Mouse (Mus musculus) hindbrain, embryonic 13.5 days (tissue): Measurements from ENCODE around the gene Hist1h3f. TPM values are rescaled to one million over a fixed set of nuclear protein-coding genes. Genes with fewer than 3 reads are reported as not detected.

Experiments used
- ATAC-seq: fragments of 200-750 bp; cut with Nextera tagmentation; 2 replicates; pipeline ENCODE4 v1.8.0; 2017; ENCODE audit warnings: moderate TSS enrichment; ENCODE audit not compliant: low FRiP score
- H3K27ac ChIP-seq: fragments of 300-500 bp; sonication (generic); 2 replicates; pipeline ENCODE4 v1.5.1; 2015; ENCODE audit warnings: inconsistent platforms, mild to moderate bottlenecking, moderate library complexity
- H3K27me3 ChIP-seq: fragments of 300-500 bp; sonication (generic); 2 replicates; pipeline ENCODE4 v1.6.1; 2015; ENCODE audit warnings: mild to moderate bottlenecking, inconsistent platforms
- H3K36me3 ChIP-seq: fragments of 300-500 bp; sonication (generic); 2 replicates; pipeline ENCODE4 v1.6.1; 2015; ENCODE audit warnings: mild to moderate bottlenecking, inconsistent platforms
- H3K4me1 ChIP-seq: fragments of 300-500 bp; sonication (generic); replicated peaks from 2 replicates; pipeline ENCODE4 v1.6.1; 2015; ENCODE audit warnings: inconsistent platforms
- H3K4me2 ChIP-seq: fragments of 300-500 bp; sonication (generic); 2 replicates; pipeline ENCODE4 v1.6.1; 2015; ENCODE audit warnings: inconsistent platforms, mild to moderate bottlenecking, moderate library complexity
- H3K4me3 ChIP-seq: fragments of 300-500 bp; sonication (generic); 2 replicates; pipeline ENCODE4 v1.5.1; 2015; ENCODE audit warnings: mild to moderate bottlenecking, inconsistent platforms
- H3K9ac ChIP-seq: fragments of 300-500 bp; sonication (generic); 2 replicates; pipeline ENCODE4 v1.6.1; 2015; ENCODE audit warnings: mild to moderate bottlenecking, inconsistent platforms
- H3K9me3 ChIP-seq: fragments of 300-500 bp; sonication (generic); 2 replicates; pipeline ENCODE4 v1.6.1; 2016; ENCODE audit warnings: inconsistent platforms
- WGBS: fragments of 180-500 bp; shearing (Covaris S2); methylation state at CpG from one replicate; pipeline ENCODE4 v1.1.7; 2015; 5-methylcytosine and 5-hydroxymethylcytosine counted together
- polyA plus RNA-seq: library from polyadenylated mRNA; unstranded; fragments of >200 nt; fragmentation: Nextera tagmentation; extraction: Ambion mirVana; gene quantifications from 2 replicates; pipeline ENCODE4 v1.2.1, GENCODE M21; 2015

Hist1h3f gene
- polyA plus RNA-seq, 1 experiment from 2014 or later: 0.38 TPM

DNA sequence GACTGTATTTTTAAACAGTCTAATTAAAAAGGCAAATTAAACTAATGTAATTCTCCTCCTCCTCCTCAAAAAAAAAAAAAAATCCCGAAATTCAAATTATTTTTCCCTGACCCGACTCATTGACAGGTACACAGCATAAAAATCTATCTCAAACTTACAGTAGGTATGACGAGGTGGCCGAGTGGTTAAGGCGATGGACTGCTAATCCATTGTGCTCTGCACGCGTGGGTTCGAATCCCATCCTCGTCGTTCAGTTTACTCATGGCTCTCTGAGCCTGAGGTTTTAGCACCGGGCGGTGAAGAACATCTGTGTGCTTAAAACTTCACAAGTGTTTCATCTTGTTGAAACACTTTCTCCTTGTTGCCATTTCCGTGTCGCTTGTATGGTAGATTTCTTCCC is 22.1 kb upstream of the Hist1h3f start:
- Histone ChIP-seq H3K27ac (no peak overlapping the region), H3K4me3 (0 out of 2 replicates have a peak overlapping the region, but pooled peaks have one; percentile 2), H3K4me1 (peaks cover 11% of the 10 kb centered on the region), H3K4me2 (peak overlapping the region; percentile 15), H3K9me3 (no peaks in the 10 kb centered on the region), H3K36me3 (no peaks in the 10 kb centered on the region), H3K9ac (no peak overlapping the region), H3K27me3 (no peaks in the 10 kb centered on the region)
- ATAC-seq: no peak
- 1% methylated on average over 14 of the region's 14 CpGs for WGBS

DNA sequence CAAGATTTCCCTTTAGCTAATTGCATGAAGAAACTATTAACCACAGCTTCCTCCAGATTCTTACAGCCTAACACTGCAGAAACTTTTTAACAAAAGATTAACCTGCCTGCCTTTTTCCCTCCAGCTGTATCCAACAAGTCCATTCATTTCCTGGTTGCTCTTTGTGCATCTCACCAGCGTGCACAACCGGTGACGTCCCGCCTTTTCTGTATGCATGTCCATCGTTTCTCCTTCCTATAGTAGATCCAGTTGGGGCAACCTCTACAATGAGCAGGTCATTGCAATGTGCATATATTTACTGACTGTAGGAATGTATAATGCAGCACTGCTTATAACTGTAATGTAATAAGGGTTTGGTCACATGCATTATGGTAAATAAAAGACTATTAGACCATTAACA is 19.9 kb upstream of the Hist1h3f start:
- Histone ChIP-seq H3K27ac (no peak overlapping the region), H3K9me3 (no peaks in the 10 kb centered on the region), H3K36me3 (no peaks in the 10 kb centered on the region), H3K4me2 (no peak overlapping the region), H3K27me3 (no peaks in the 10 kb centered on the region), H3K4me3 (no peak overlapping the region), H3K9ac (no peak overlapping the region), H3K4me1 (peaks cover 18% of the 10 kb centered on the region)
- WGBS: 38% methylated on average over 5 of the region's 5 CpGs
- no peak for ATAC-seq

DNA sequence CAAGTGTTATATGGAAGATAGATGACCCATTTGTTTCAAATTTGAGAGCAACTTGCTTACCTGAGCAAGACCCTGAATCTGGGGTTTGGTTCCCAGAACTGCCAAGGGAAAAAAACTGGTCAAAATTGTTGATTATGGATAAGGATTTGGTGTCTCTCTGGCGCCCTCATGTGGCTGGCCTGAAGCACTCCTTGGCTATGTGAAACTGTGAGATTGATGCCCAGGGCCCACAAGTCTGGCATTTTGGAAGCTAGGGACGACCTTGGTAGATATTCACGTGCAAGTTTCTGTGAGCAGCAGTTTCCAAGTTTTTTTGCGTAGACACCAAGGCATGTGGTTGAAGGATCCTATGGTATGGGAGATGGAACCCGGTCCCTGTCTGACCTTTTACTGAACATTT is 19.2 kb upstream of the Hist1h3f start:
- Histone ChIP-seq H3K4me3 (no peak overlapping the region), H3K9me3 (no peaks in the 10 kb centered on the region), H3K4me1 (peaks cover 18% of the 10 kb centered on the region), H3K4me2 (no peak overlapping the region), H3K36me3 (no peaks in the 10 kb centered on the region), H3K9ac (no peak overlapping the region), H3K27ac (no peak overlapping the region), H3K27me3 (no peaks in the 10 kb centered on the region)
- WGBS: 8% methylated on average over 5 of the region's 5 CpGs
- peak; percentile 47; the same call in 1 of the 2 replicates for ATAC-seq

DNA sequence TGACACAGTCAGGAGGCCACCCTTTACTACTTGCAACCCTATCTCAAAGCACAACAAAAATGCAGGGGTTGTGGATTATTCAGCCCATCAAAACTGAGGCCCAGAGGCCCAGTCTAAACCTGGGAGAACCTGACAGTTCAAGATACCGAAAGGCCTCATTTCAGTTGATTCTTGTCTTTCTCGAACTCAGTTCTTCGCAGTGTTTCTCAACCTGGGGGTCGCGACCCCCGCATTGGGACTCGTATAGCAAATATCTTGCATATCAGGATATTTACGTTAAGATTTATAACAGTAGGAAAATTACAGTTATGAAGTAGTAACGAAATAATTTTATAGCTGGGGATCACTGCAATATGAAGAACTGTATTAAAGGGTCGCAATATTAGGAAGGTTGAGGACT is 18.0 kb upstream of the Hist1h3f start:
- Histone ChIP-seq H3K4me1 (peaks cover 18% of the 10 kb centered on the region), H3K9ac (0 out of 2 replicates have a peak overlapping the region, but pooled peaks have one; percentile 9), H3K36me3 (no peaks in the 10 kb centered on the region), H3K4me3 (peak overlapping the region; percentile 50), H3K9me3 (no peaks in the 10 kb centered on the region), H3K27ac (no peak overlapping the region), H3K4me2 (peak overlapping the region; percentile 51), H3K27me3 (no peaks in the 10 kb centered on the region)
- ATAC-seq: no peak
- 2% methylated on average over 10 of the region's 10 CpGs for WGBS

DNA sequence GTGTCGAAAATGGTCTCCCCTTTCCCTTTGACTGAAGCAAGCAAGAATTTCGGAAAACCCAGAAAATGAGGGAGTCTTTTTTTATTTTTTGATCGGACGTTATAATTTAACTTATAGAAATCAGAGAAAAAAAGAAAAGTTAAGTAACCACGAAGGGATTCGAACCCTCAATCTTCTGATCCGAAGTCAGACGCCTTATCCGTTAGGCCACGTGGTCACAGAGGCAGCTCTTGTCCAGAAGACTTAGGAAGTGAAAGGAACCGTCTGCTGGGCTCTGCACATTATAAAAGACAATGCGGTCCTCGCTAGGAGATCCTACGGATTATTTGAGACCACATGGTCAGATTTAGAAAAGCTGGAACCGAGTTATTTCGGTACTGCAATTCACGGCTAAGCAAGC is 17.5 kb upstream of the Hist1h3f start:
- under 1% methylated on average over 17 of the region's 17 CpGs for WGBS
- Histone ChIP-seq H3K4me2 (peak overlapping the region; percentile 51), H3K9me3 (no peaks in the 10 kb centered on the region), H3K27ac (peak overlapping the region; percentile 79), H3K4me3 (peak overlapping the region; percentile 50), H3K9ac (peak overlapping the region; percentile 69), H3K4me1 (peaks cover 18% of the 10 kb centered on the region), H3K36me3 (no peaks in the 10 kb centered on the region), H3K27me3 (no peaks in the 10 kb centered on the region)
- ATAC-seq: 0 out of 2 replicates have a peak, but pooled peaks have one; percentile 36

DNA sequence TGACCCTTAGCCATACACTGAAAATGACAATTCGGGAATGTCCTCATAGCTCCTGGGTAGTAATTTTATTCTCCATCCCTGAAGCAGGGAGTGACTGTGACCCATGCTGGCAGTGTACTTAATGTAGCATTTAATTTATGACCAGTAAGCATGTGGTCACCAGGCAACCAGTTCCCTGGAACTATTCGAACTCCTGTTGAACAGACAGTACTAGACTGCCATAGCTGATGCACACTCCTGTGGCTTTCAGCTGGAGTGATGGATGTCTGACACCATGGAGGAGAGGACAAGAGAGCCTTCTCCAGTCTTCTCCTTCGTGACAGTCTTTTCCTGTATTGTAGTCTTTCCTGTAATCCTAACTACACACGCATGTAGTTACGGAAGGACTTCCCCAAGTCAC is 14.8 kb upstream of the Hist1h3f start:
- no peak for ATAC-seq
- 67% methylated on average over 5 of the region's 5 CpGs for WGBS
- H3K4me1 ChIP-seq: peaks cover 36% of the 10 kb centered on the region
- H3K27me3 ChIP-seq: no peaks in the 10 kb centered on the region
- H3K36me3 ChIP-seq: no peaks in the 10 kb centered on the region
- no peak overlapping the region for H3K27ac ChIP-seq
- H3K9ac ChIP-seq: no peak overlapping the region
- no peaks in the 10 kb centered on the region for H3K9me3 ChIP-seq
- H3K4me3 ChIP-seq: no peak overlapping the region
- peak overlapping the region; percentile 13; the same call in 1 of the 2 replicates for H3K4me2 ChIP-seq

DNA sequence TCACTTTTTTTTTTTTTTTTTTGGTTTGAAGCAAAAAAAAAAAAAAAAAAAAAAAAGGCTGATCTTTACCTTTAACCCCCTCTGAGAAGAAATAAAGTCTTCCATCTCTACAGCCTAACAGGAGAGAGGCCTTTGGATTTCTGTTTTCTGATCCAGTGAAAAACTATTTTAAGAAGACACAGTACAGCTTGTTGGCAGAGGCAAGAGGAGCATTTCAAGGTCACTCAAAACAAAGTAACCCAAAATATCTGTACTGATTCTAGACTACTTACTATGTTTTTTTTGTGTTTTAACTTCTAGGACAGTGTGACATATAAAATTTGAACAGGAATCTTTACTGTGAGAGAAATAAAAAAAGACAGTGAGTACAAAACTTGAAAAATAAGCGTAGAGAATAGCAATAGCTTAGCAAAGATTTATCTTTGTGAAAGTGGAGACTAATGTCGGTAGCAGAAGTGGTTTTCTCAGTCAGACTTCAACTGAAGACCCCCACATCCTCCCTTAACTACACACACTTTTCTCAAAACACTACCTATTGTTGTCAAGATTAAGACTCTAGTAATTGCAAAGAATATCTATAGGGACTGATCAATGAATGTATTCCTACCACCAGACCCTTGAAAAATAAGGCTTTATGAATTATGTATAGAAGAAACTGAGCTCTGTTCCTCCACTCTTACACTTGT is 14.2 kb upstream of the Hist1h3f start:
- ATAC-seq: no peak
- H3K4me1 ChIP-seq: peaks cover 42% of the 10 kb centered on the region
- 32% methylated on average over 2 of the region's 2 CpGs for WGBS
- H3K27ac ChIP-seq: peak overlapping the region; percentile 96; the same call in 1 of the 2 replicates
- H3K4me3 ChIP-seq: peak overlapping the region; percentile 51
- H3K36me3 ChIP-seq: no peaks in the 10 kb centered on the region
- no peaks in the 10 kb centered on the region for H3K9me3 ChIP-seq
- H3K4me2 ChIP-seq: peak overlapping the region; percentile 74
- H3K27me3 ChIP-seq: no peaks in the 10 kb centered on the region
- H3K9ac ChIP-seq: peak overlapping the region; percentile 83

DNA sequence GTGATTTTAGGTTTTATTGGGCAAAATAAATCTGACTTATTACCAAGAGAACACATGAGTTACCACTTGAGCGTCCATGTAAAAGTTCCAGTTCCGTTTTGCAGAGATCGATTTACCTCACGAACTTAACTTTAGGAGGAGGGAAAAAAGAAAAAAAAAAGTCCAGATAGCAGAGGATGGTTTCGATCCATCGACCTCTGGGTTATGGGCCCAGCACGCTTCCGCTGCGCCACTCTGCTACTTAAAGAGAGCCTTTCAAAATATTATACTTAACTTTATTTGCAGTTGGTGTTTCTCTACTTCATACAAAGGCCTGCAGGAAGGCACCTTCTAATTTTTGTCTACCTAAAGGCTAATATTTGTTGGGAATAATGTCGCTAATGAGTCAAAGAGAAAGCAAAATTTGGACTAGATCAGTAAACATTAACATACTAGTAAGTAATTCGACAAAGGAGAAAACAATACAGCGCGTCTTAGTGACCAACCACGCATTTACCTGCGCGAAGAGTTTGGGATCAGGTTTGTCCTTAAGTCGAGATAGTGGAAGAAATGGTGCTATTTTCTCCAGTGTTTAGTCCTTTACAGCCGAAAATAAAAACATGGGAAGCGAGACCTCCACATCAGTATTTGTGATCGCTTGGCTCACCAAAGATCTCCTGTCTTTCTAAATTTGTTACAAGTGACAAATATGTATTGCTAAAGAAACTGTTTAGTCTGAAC is 13.5 kb upstream of the Hist1h3f start:
- Histone ChIP-seq H3K4me2 (peak overlapping the region; percentile 74), H3K27ac (peak overlapping the region; percentile 96), H3K36me3 (no peaks in the 10 kb centered on the region), H3K4me3 (peak overlapping the region; percentile 51), H3K9ac (peak overlapping the region; percentile 83), H3K4me1 (peaks cover 45% of the 10 kb centered on the region), H3K9me3 (no peaks in the 10 kb centered on the region), H3K27me3 (no peaks in the 10 kb centered on the region)
- whole genome bisulfite sequencing: under 1% methylated on average over 20 of the region's 20 CpGs
- ATAC-seq: no peak

DNA sequence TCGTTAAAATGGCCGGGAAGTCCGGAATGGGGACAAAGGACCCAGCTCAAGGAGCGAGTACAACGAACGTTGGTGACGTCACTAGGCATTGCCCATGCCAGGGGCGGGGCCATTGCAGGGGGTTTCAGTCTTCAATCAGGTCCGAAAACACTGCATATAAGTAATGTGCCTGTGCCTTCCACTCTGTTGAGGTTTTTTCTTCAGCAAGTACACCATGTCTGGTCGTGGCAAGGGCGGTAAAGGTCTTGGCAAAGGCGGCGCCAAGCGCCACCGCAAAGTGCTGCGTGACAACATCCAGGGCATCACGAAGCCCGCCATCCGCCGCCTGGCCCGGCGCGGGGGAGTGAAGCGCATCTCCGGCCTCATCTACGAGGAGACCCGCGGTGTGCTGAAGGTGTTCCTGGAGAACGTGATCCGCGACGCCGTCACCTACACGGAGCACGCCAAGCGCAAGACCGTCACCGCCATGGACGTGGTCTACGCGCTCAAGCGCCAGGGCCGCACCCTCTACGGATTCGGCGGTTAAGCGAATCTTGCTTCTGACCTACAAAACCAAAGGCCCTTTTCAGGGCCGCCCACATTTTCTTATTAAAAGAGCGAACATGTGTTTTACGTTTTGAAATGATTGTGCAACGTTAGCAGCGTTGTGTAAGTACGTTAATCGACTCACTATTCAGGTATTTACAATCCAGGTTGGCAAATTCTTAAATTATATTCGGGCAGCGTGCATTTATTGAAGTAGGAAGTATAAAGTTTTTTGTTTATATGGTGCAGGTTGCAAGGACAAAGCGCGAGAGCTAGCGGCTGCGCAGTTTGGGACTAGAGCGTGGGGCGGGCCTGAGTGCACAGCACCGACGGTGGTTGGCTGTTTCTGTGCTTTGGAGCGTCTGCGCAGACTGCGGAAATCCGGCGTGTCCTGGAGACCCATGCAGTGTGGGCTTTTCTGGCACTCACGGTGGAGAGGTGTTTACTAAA is 12.7 kb upstream of the Hist1h3f start, which contains the start of gene Hist1h4h:
Gene Hist1h4h, plus strand, starts transcription at position 150 of the 975 bp plus-strand sequence.
- WGBS: under 1% methylated on average over 59 of the region's 70 CpGs
- H3K27ac ChIP-seq: peak within 1 kb of the TSS; percentile 96
- ATAC-seq: peak; percentile 86
- H3K4me3 ChIP-seq: peak within 1 kb of the TSS; percentile 51
- H3K27me3 ChIP-seq: no peaks in the 10 kb centered on the region
- no peaks in the 10 kb centered on the region for H3K9me3 ChIP-seq
- peaks cover 45% of the 10 kb centered on the region for H3K4me1 ChIP-seq
- H3K9ac ChIP-seq: peak within 1 kb of the TSS; percentile 83
- peak within 1 kb of the TSS; percentile 74 for H3K4me2 ChIP-seq
- no peaks in the 10 kb centered on the region for H3K36me3 ChIP-seq

DNA sequence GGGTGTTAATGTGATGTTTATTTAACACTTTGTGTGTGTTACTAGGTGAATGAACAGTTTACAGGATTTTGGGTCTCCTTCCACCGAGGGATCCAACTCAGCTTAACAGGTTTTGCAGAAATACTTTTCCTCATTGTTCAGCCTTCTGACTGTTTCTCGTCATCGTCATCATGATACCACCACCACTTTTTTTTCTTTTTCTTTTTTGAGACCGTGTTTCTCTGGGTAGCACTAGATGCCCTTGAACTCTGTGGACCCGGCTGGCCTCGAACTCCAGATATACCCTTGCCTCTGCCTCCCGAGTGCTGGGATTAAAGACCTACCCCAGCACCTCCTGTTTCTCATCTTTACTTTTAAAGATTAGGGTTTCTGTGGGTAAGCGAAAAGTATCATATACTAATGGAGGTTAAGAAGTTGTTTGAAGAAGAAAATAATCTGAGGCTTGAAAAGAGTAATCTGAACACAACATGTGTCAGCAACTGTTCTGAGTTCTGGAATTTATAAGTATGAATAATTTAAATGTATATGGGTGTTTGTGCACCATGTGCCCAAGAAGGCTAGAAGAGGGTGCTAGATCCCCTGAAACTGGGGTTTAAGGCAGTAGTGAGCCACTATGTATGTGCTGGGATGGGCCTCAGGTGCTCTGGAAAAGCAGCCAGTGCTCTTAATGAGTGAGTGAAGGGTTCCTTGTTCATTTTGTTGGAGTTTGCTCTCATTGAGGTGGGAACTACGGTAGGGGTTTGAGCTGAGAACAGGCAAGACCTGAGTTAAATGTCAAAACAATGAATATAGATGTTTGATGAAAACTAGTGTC is 11.4 kb upstream of the Hist1h3f start:
- peak overlapping the region; percentile 51 for H3K4me3 ChIP-seq
- no peaks in the 10 kb centered on the region for H3K9me3 ChIP-seq
- no peaks in the 10 kb centered on the region for H3K36me3 ChIP-seq
- WGBS: 28% methylated on average over 9 of the region's 9 CpGs
- H3K4me1 ChIP-seq: peaks cover 49% of the 10 kb centered on the region
- H3K9ac ChIP-seq: peak overlapping the region; percentile 83
- H3K4me2 ChIP-seq: peak overlapping the region; percentile 74
- no peak for ATAC-seq
- H3K27ac ChIP-seq: peak overlapping the region; percentile 96
- no peaks in the 10 kb centered on the region for H3K27me3 ChIP-seq
